Mouse (Mus musculus): ENCODE measurements at regions not wholly inside any gene's neighbourhood (a gene's known extent, or its start where the extent isn't known, plus 50 kb on each side); places are given as distances from the start of the nearest gene placed in this dataset.

DNA sequence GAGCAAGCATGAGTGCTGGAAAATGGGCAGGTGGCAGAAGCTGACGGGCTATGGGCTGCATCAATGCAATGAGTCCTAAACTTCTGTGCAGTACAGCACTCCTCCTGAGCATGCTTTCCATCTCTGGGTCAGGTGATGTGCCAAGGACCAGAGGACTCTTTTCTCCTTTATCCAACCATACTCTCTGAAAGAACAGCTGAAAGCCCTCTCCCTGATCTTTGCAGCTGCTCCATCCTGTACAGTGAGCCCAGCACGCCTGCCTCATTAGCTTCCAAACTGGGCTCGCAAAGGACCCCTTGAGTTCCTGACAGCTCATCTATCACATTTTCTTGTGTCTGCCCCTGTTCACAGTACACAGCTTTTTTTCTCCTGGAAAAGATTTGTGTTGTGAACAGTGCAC, 52.3 kb upstream of the Irs2 start:
- no peak overlapping the region for H3K4me3 ChIP-seq
- peaks cover 7% of the 10 kb centered on the region for H3K4me1 ChIP-seq
- no peak for DNase-seq (ENCODE audit: low spot score)
- 78% methylated on average over 3 of the region's 3 CpGs for WGBS
- no peak overlapping the region for H3K27ac ChIP-seq (replicated peaks)
- H3K27me3 ChIP-seq (replicated peaks; ENCODE audit: low read depth, poor library complexity, severe bottlenecking) = no peaks in the 10 kb centered on the region
- H3K9me3 ChIP-seq = no peaks in the 10 kb centered on the region
- no peaks in the 10 kb centered on the region for H3K36me3 ChIP-seq (replicated peaks)

DNA sequence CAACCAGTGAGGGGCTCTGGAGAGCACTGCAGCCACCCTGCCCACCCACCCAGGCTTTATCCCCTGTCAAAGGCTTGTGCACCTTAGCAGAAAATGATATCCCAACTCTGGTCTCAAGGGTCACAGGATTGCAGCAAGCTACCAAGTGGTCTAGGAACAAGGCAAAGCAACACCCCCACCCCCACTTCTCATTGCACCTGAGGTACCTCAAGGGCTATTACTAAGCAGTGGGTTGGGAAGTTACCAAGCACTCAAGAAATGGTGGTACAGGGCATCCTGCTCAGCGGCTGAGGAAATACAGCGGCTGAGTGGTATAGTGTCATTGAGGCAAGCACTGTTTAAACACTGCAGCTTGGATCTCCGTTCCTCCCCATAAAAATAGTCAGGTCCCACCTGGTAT, 50.1 kb upstream of the Irs2 start:
- Histone ChIP-seq H3K4me1 (peaks cover 12% of the 10 kb centered on the region), H3K36me3 (replicated peaks) (no peaks in the 10 kb centered on the region), H3K27me3 (replicated peaks; ENCODE audit: low read depth, poor library complexity, severe bottlenecking) (no peaks in the 10 kb centered on the region), H3K27ac (replicated peaks) (no peak overlapping the region), H3K9me3 (no peaks in the 10 kb centered on the region), H3K4me3 (no peak overlapping the region)
- WGBS = 94% methylated on average over 3 of the region's 3 CpGs
- no peak for DNase-seq (ENCODE audit: low spot score)
